10 mouse cellular contexts compared by ENCODE assay signal in the genomic region with DNA sequence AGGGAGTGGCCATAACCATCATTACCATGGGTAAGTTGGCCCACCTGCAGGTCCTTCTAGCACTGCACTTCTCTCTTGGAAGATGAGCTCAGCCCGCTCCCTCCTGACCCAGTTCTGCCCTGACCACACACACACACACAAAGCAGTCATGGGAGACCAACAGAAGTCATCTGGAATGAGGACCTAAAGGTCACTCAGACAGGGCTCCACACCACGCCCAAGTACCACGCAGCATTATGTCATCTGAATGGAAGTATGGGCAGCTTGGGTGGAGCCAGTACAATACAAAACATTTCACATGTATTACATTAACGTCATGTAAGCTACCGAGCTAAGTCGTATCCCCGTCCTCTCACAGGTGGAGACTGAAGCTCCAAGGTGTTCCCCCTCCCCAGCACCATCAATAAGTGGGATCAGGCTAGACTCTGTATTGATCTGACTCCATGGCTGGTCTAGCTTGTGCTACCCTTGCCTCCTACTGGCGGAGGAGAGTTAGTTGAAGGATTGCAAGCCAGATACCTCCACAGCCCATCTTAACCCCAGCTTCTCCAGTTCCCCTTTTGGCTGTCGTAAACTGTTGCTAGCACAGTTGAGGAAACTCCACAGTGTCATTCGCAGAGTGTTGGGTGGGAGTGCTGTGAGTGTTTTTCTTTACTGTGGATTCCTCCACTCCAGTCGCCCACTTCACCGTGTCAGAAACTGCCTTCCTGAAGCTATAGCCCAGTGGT. TPM values are rescaled to one million over a fixed set of nuclear protein-coding genes. Genes with fewer than 3 reads are reported as not detected.
DNase-seq lines count a peak whose midpoint lies in the region; ATAC-seq lines count a peak whose summit lies in the region.
"Had no signal": no experiment of that assay in that cellular context is flagged by ENCODE, and none has a peak within 500 bp of the region (broad histone marks: within the 10 kb centered on the region; RNA-seq: fewer than 3 reads in every experiment).

No protein-coding gene starts in this region.

- no peaks in the 10 kb centered on the region for H3K36me3 ChIP-seq in hindbrain, embryonic 10.5 days
- H3K36me3 ChIP-seq in hindbrain, embryonic 14.5 days (replicated peaks; ENCODE audit: control insufficient read depth, insufficient read depth): no peaks in the 10 kb centered on the region
- H3K36me3 ChIP-seq in limb, embryonic 11.5 days (ENCODE audit: control insufficient read depth, insufficient read depth, low read length): no peaks in the 10 kb centered on the region

- no peak overlapping the region for H3K9ac ChIP-seq in hindbrain, embryonic 14.5 days
- H3K9ac ChIP-seq in limb, embryonic 11.5 days (ENCODE audit: low read length): no peak overlapping the region

- no peak overlapping the region for H3K4me3 ChIP-seq in hindbrain, embryonic 10.5 days
- no peak overlapping the region for H3K4me3 ChIP-seq in hindbrain, embryonic 14.5 days (replicated peaks; ENCODE audit: low read length)
- H3K4me3 ChIP-seq in limb, embryonic 11.5 days (ENCODE audit: low read depth, low read length): no peak overlapping the region

- no peaks in the 10 kb centered on the region for H3K9me3 ChIP-seq in hindbrain, embryonic 10.5 days
- H3K9me3 ChIP-seq in hindbrain, embryonic 14.5 days (ENCODE audit: control insufficient read depth, low read length): no peaks in the 10 kb centered on the region
- H3K9me3 ChIP-seq in limb, embryonic 11.5 days (ENCODE audit: control insufficient read depth, low read length): no peaks in the 10 kb centered on the region

- no peak for ATAC-seq in hindbrain, embryonic 14.5 days (ENCODE audit: low FRiP score)
- peak; percentile 39 for ATAC-seq in common myeloid progenitor, adult 5-6 weeks (replicated peaks; ENCODE audit: low read depth, poor library complexity, severe bottlenecking)
- no peak for ATAC-seq in limb, embryonic 11.5 days (ENCODE audit: insufficient number of reproducible peaks, low FRiP score, low TSS enrichment, low read depth)

- WGBS in hindbrain, embryonic 10.5 days: 92% methylated on average over 12 of the region's 12 CpGs
- WGBS in hindbrain, embryonic 14.5 days: 91% methylated on average over 12 of the region's 12 CpGs
- WGBS in limb, embryonic 11.5 days: 89% methylated on average over 12 of the region's 12 CpGs

- H3K27ac ChIP-seq in hindbrain, embryonic 10.5 days: 0 out of 2 replicates have a peak overlapping the region, but pooled peaks have one; percentile 40
- no peak overlapping the region for H3K27ac ChIP-seq in hindbrain, embryonic 14.5 days
- H3K27ac ChIP-seq in limb, embryonic 11.5 days (replicated peaks; ENCODE audit: low read depth, low read length): peak overlapping the region; percentile 59; the same call in 1 of the 2 replicates

- DNase-seq in hindbrain, embryonic 10.5 days (ENCODE audit: low spot score): no peak
- no peak for DNase-seq in hindbrain, embryonic 14.5 days (ENCODE audit: low spot score)
- DNase-seq in limb, embryonic 11.5 days (ENCODE audit: low spot score): no peak
- peak; percentile 44 to 77 for DNase-seq in monocyte, adult 2 months (ENCODE audit: low read depth in 1 of 2, low spot score in 2 of 2)
- DNase-seq in yolk sac, embryonic 10.5 days (ENCODE audit: low spot score): no peak
- DNase-seq in thymus, postnatal 36 days: no peak
- DNase-seq: kidney, adult 18-20 months; right cerebral cortex, postnatal 4 days had no signal

- peaks cover 36% of the 10 kb centered on the region for H3K4me1 ChIP-seq in hindbrain, embryonic 10.5 days (replicated peaks)
- no peaks in the 10 kb centered on the region for H3K4me1 ChIP-seq in hindbrain, embryonic 14.5 days (replicated peaks; ENCODE audit: control insufficient read depth, insufficient read depth, low read length)
- peaks cover 21% of the 10 kb centered on the region for H3K4me1 ChIP-seq in limb, embryonic 11.5 days (ENCODE audit: control insufficient read depth, insufficient read depth, low read length)

- no peak overlapping the region for H3K4me2 ChIP-seq in hindbrain, embryonic 14.5 days (replicated peaks)
- no peak overlapping the region for H3K4me2 ChIP-seq in limb, embryonic 11.5 days (ENCODE audit: low read depth, severe bottlenecking)

- H3K27me3 ChIP-seq in hindbrain, embryonic 10.5 days (ENCODE audit: insufficient read depth, poor library complexity, severe bottlenecking): no peaks in the 10 kb centered on the region
- H3K27me3 ChIP-seq in hindbrain, embryonic 14.5 days (ENCODE audit: control insufficient read depth, insufficient read depth, low read length): no peaks in the 10 kb centered on the region
- H3K27me3 ChIP-seq in limb, embryonic 11.5 days (ENCODE audit: control insufficient read depth, insufficient read depth, low read length): no peaks in the 10 kb centered on the region

RNA-seq across cellular contexts. Expression of gene Ubtd1, which starts 19.9 kb away (rescaled TPM):
- 11.5 and 16.9 TPM in 2 replicates for polyA plus RNA-seq in hindbrain, embryonic 10.5 days (2016; fragmentation: Nextera tagmentation; extraction: Ambion mirVana)
- polyA plus RNA-seq in hindbrain, embryonic 14.5 days (2014; fragmentation: Nextera tagmentation; extraction: Ambion mirVana): 8.6 and 9.2 TPM in 2 replicates
- 3.6 and 4.1 TPM in 2 replicates for total RNA-seq in common myeloid progenitor, adult 5-6 weeks (2017)
- polyA plus RNA-seq in limb, embryonic 11.5 days (2014; fragmentation: Nextera tagmentation; extraction: Ambion mirVana): 10.1 and 10.6 TPM in 2 replicates

RNA-seq across cellular contexts. Expression of gene Mms19, which starts 20.5 kb away (rescaled TPM):
- polyA plus RNA-seq in hindbrain, embryonic 10.5 days (2016; fragmentation: Nextera tagmentation; extraction: Ambion mirVana): 32.2 and 39.5 TPM in 2 replicates
- 29.6 and 31.6 TPM in 2 replicates for polyA plus RNA-seq in hindbrain, embryonic 14.5 days (2014; fragmentation: Nextera tagmentation; extraction: Ambion mirVana)
- total RNA-seq in common myeloid progenitor, adult 5-6 weeks (2017): 13.5 and 34.9 TPM in 2 replicates
- 40.1 and 50.5 TPM in 2 replicates for polyA plus RNA-seq in limb, embryonic 11.5 days (2014; fragmentation: Nextera tagmentation; extraction: Ambion mirVana)

RNA-seq across cellular contexts. Expression of gene Ankrd2, which starts 34.4 kb away (rescaled TPM):
- polyA plus RNA-seq in hindbrain, embryonic 10.5 days (2016; fragmentation: Nextera tagmentation; extraction: Ambion mirVana): 0.39 TPM in 1 of 2 replicates, not detected in the other
- 0.82 and 1.2 TPM in 2 replicates for polyA plus RNA-seq in hindbrain, embryonic 14.5 days (2014; fragmentation: Nextera tagmentation; extraction: Ambion mirVana)
- not detected in 2 replicates for total RNA-seq in common myeloid progenitor, adult 5-6 weeks (2017)
- 0.31 and 0.92 TPM in 2 replicates for polyA plus RNA-seq in limb, embryonic 11.5 days (2014; fragmentation: Nextera tagmentation; extraction: Ambion mirVana)

RNA-seq across cellular contexts. Expression of gene Hoga1, which starts 44.0 kb away (rescaled TPM):
- 1.3 and 1.9 TPM in 2 replicates for polyA plus RNA-seq in hindbrain, embryonic 10.5 days (2016; fragmentation: Nextera tagmentation; extraction: Ambion mirVana)
- polyA plus RNA-seq in hindbrain, embryonic 14.5 days (2014; fragmentation: Nextera tagmentation; extraction: Ambion mirVana): 1.3 and 2.2 TPM in 2 replicates
- not detected in 2 replicates for total RNA-seq in common myeloid progenitor, adult 5-6 weeks (2017)
- 1.1 and 1.4 TPM in 2 replicates for polyA plus RNA-seq in limb, embryonic 11.5 days (2014; fragmentation: Nextera tagmentation; extraction: Ambion mirVana)

RNA-seq across cellular contexts. Expression of gene 4933411K16Rik, which starts 50.6 kb away (rescaled TPM):
- not detected in 2 replicates for polyA plus RNA-seq in hindbrain, embryonic 10.5 days (2016; fragmentation: Nextera tagmentation; extraction: Ambion mirVana)
- not detected in 2 replicates for polyA plus RNA-seq in hindbrain, embryonic 14.5 days (2014; fragmentation: Nextera tagmentation; extraction: Ambion mirVana)
- not detected in 2 replicates for total RNA-seq in common myeloid progenitor, adult 5-6 weeks (2017)
- polyA plus RNA-seq in limb, embryonic 11.5 days (2014; fragmentation: Nextera tagmentation; extraction: Ambion mirVana): not detected in 2 replicates
- polyA plus RNA-seq: thymus, postnatal 0 days had no signal

Comparison
In these comparisons a context has a peak if more than half of its experiments do, and no peak if none do; other contexts are left out.
1. DNase-seq: peak in monocyte, adult 2 months (2 of 2); none in hindbrain, embryonic 10.5 days (single experiment), hindbrain, embryonic 14.5 days (single experiment), limb, embryonic 11.5 days (single experiment), yolk sac, embryonic 10.5 days (single experiment) and thymus, postnatal 36 days (0 of 2).